Mouse (Mus musculus) embryo, embryonic 11.5 days (tissue): ENCODE data around the gene Tbc1d1.
"Not testable (repeated sequence)": the region's sequence is repeated elsewhere in the genome, so short reads cannot be mapped to it uniquely, and the experiment has no call there.

ENCODE experiments used
- DNase-seq: peaks from one replicate; pipeline ENCODE4 v3.0.0-alpha.2; 2012; ENCODE audit warnings: low read depth, low spot score

The Tbc1d1 gene

DNA sequence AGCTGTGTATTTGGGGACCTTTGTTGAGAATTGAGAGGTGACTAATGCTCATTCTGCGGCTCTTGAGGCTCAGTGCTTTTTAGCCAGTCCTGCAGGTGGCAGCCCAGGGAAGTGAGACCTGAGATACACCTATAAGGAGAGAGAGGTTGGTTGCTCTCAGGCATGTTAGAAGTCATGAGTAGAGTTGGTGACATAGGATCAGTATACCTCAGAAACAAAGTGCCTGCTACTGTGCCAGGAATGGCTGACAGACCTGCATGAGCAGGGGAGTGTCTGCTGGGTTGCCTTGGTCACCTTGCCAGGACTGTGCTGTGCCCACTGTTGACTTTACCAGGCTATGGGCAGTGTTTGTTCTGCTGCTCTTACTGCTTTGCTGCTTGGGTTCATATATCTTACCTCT, 157.4 kb downstream of the Tbc1d1 start:
- no peak for DNase-seq

DNA sequence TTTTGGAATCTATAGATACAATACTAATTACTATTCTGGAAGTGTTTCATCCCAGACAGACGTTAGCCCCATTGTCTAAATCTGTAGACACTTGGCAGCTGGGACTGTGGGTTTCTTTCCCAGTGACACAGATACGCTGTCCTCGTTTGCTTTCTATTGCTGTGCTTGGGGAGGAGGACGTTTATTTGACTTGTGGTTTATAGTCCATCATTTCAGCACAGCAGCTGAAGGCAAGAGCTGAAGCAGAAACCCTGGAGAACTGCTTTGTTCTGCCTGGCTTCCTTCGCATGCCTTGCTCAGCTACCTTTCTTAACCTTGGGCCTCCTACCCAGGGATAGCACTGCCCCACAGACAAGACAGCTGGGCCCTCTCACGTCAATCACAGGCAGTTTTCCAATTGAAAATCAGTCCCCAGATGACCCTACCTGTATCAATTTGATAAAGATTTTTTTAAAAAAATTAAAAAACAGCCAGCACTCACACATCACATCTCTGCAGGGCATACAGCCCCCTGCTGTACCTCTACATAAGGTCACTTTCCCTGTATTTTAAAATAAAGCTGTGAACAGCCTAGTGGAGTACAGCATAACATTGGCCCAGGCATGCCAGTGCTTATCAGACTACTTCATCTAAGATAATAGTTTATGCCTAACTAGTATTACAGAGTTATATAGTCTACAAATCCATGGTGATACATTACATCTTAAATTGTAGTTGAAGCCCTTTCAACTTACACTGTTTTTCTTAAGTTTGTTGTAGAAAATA, 158.4 kb downstream of the Tbc1d1 start:
- DNase-seq, result no peak

DNA sequence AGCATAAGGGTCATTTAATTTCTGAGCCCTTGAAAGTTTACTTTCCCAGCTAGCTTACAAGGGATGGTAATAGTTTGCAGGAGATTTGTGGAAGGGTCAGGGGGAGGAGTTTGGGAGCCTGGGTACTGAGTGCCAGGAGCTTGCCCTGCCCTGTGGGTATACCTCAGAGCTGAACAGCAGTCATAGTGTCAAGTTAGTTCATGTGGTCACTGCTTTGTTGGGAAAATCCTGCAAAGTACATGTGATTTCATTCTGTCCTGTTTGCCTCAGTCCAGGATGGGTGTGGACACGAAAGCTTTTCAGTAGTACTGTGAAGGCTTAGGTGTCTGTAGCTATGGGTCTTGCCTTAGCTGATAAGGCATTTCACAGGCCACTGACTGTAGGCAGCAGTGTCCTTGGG, 159.0 kb downstream of the Tbc1d1 start:
- no peak for DNase-seq

DNA sequence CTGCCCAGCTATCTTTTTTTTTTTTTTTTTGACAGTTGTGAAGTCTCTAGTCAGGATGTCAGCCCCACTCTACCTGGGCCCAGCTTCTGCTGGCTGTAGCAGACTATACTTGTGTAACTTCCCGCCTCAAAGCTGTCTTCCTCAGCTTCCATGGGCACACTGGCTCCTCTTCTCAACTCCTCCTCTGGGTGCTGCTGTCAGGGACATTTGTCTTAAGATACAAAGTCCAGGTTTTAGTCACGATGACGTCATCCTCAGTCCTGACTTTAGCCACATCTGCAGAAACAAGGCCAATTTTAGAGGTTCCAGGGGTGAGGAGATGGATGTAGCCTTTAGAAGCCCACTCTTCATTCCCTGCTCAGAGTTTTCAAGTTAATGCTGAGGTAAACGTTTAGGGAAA, 167.2 kb downstream of the Tbc1d1 start:
- DNase-seq, result no peak

DNA sequence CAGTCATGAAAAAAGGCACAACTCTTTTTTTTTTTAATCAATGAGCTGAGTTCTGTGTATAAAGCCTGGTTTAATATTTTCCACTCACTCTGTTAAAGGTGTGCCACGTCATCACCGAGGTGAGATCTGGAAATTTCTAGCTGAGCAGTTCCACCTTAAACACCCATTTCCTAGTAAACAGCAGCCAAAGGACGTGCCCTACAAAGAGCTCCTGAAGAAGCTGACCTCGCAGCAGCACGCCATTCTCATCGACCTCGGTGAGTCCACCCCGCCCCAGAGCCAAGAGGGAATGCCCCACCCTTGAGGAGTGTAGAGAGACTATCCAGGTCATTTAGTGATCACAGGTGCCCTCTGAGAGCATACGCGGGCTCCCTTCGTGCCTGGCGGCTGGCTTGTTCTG, 168.2 kb downstream of the Tbc1d1 start:
- DNase-seq, result no peak

DNA sequence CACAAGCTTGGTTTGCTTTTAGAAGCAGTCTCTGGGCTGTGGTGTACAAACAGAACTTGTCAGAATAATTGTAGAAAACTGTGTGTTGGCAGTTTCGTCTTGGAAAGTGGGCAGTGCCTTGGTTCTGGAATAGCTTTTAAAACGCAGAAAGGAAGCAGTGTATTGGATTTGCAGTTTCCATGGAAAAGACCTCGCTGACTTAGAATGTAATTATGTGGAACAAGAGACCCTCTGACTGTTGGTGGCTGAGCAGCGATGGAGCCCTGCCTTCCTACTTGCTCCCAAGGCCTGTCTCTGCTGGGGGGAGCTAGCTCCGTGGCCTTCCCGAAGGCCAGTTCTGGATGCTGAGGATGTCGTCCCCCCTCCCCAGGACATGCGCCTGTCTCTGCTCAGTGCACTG, 168.8 kb downstream of the Tbc1d1 start:
- no peak for DNase-seq

DNA sequence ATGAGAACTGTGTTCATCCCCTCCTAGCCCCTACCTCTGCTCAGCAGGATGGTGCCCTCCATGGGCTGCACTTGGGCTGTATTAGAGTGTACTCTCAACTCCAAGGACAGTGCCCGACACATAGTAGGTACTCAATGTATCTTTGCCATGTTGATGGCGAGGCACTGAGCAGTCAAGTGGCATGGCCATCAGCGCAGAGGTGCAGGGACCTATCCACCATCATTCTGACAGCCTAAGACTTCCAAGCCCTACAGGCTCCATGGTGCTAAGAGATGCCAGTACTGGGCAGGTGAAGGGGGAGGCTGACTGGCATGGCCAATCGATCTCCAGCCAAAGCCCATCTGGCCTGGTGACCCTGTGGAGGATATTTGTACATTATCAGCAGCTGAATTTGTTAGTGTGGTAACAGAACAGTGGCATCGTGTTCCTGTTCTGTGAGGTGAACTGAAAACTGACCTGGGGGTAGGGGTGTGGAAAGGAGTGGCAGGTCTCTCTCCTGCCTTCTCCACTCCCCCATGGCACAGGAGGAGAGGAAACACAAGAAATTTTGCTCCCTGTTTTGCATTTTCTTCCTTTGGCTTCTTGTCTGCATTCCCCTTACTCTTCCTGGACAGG, 169.7 kb downstream of the Tbc1d1 start:
- DNase-seq, result no peak

DNA sequence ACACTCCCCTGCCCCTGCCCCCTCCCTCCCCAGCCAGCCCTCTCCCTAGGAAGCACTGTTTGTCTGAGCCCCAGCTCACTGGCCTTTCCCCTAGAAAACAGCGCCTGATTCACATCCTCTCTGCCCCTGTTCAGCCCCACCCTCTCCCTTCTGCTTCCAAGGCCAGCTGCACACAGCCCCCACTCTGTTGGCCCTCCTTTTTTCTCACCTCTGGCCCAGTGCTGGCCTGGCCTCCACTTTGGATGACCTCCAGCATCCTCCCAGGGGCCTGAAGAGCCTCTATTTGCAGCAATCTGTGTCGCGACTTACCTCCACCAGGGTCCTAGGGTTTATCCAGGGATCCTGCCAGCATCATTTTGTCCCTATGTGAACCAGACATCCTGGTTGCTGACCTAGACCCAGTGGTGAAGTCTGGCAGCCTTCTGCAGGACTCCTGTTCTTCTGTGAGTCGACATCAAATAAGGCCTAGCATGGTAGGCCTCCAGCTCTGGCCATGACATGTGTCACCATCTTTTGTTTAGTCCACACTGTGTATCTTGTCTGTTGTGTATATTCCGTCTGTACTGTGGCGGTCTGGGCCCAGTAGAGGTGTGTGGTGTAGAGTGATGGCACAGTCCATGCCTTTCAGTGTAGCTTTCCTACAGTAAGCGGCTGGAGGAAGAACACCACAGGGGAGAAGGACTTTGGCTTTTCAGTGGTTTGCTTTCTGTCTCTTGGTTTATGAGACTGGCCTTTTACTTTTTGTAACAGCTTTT, 170.5 kb downstream of the Tbc1d1 start:
- no peak for DNase-seq

DNA sequence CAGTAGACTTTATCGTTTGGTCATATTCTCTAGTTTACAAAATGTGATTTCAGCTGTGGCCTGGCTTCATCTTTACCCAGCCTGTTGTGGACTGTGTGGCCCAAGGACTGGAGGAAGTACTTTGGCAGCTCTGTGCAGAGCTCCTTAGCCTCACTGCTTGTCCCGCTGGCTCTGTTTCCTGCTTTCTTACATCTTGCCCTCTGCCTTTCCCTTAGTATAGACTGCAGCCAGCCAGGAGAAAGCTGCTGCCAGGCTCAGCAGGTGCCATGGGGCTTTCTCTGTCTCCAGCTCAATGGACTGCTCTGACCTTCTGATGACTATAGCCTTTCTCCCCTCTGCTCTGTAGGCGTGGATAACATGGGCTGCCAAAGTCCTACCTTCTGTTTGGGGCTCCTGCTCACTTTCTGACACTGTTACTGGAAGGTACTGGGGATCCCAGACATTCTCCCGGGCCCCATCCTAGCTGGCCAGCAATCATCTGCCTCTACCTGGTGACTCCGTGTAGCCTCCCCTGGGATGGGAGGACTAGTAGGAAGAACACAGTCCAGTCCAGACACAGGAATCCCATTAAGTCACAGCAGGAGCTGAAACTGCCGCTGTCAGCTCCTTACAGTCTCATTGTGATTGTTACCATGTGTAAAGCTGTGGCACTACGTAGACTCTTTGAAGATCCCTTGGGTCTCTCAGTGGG, 171.3 kb downstream of the Tbc1d1 start:
- DNase-seq, result no peak

DNA sequence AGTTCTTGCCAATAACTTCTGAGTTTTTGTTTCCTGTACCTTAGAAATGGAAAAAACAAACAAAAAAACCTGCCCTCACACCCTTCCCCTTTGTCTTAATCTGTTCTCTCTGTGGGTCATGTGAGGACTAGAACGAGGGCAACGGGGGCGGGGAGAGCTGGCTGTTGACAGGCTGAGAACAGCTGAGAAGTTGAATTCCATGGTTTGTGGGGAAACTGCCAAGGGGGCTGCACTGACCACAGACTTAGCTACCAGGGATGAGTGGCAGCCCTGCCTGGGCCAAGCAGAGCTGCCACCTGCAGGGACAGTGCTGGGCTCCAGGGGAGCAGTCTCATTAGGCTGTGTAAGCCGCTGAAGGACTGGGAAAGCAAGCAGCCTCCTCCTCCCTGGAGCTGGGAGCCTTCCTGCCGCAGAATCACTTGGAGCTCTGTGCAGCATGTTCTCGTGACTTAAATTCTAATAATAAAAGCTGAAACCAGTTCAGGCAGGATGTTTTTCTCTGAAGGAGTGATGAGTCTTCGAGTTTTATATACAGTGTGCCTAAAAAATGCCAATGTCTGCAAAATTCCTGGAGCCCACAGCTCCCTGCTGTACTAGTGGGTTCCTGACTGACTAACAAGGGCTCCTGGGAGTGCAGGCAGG, 180.8 kb downstream of the Tbc1d1 start:
- no peak for DNase-seq

DNA sequence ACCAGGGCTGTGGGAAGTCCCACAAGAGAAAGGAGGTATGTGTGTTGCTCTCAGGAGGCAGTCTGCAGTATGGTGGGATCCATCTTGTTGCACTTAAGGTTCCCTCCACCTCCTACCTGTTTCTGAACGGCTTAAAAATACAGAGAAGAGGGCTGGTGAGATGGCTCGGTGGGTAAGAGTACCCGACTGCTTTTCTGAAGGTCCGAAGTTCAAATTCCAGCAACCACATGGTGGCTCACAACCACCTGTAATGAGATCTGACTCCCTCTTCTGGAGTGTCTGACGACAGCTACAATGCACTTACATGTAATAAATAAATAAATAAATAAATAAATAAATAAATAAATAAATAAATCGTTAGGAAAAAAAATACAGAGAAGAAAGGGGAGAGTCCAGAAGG, 182.7 kb downstream of the Tbc1d1 start:
- DNase-seq, result not testable (repeated sequence)

DNA sequence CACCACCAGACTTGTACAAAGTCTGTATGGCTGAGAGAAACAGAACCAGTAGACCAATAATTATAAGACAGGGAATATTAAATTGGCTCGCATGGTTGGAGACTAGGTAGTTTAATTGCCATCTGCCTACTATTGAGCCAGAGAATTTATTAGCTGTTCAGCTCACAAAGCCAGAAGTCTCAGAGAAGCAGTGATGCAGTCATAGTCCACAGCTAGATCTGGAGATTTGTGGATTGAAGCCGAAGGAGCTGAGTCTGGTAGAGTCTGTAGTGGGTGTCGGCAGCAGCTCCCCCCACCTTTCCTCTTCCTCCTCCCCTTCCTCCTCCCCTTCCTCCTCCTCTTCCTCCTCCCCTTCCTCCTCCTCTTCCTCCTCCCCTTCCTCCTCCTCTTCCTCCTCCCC, 184.3 kb downstream of the Tbc1d1 start:
- no peak for DNase-seq

DNA sequence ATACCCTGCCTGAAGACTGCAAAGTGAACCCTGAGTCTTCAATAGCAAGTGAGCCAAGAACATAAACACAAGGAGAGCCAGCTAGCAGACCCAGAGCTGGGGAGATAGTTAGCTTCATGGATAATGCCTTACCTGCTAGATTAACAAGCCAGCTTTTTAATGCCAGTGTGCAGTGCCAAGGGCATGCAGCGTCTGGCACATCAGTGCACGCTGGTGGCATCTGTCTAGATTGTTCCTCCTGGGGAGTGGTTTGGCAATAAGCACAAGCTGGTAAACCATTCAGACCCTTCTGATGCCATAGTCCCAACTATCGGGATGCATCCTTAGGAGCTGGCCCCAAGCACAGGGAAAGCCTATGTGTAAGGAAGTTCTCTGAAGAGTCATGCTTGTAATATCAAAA, 185.6 kb downstream of the Tbc1d1 start:
- DNase-seq, result no peak

DNA sequence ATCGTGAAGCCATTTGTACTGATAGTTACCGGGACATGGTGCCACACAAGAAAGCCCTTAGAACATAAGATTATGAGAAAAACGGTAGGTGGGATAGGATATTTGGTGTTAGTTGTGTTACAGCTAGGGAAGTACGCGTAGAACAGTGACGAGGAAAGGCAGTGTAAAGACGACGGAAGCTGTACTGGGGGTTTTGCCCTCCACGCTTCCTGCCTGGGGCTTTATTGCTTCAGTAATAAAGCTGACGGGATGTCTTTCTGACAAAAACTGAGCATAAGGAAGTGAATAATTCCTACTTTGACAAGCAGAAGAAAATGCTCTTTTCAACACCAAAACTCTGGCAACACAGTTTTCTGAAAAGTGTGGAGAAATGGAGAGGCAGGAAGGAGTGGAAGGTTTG, 186.0 kb downstream of the Tbc1d1 start:
- DNase-seq, result no peak

DNA sequence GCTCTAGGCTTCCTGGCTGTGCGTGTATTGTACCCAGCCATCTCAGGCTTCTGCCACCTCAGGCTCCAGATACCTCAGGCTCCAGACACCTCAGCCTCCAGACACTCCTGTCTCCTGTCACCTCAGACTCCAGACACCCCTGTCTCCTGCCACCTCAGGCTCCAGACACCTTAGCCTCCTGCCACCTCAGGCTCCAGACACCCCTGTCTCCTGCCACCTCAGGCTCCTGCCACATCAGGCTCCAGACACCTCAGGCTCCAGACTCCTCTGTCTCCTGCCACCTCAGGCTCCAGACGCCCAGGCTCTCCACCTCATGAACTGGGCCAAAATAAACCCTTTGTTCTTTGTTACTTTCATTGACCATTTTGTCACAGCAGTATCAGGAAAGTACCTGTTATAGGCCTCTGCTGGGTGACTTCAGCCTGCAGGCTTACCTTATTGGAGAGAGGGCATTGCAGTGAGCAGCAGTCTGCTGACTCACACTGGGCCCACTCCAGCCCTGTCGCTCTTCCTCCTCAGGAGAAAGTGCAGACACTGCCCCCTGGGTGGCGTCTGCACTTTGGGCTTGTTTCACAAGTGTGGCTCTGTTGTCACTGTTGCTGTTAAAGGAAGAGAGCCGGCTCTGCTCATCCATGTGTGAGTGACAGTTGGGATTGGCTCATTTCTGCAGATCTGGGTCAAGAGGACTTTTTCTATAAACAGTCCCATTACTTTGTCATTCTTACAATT, 188.0 kb downstream of the Tbc1d1 start:
- no peak for DNase-seq

DNA sequence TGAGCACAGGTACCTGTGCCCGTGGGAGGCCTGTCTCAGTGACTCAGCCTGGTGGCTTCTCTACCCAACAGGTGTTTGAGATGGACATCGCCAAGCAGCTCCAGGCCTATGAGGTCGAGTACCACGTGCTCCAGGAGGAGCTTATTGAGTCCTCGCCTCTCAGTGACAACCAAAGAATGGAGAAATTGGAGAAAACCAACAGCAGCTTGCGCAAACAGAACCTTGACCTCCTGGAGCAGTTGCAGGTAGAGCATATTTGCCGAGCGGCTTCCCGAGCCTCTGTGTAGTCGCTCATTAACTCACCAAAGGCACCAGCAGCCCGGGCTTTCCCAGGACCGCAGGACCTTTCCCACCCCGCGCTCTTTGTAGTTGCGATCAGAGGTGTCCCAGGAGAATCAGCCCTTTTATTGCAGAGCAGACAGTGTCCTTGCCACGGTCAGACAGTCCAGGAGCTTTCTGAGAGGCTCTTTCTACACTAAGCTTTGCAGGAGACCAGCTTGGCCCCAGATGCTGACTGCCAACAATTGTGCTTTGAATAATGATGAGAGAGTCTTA, 189.2 kb downstream of the Tbc1d1 start:
- DNase-seq, result no peak

DNA sequence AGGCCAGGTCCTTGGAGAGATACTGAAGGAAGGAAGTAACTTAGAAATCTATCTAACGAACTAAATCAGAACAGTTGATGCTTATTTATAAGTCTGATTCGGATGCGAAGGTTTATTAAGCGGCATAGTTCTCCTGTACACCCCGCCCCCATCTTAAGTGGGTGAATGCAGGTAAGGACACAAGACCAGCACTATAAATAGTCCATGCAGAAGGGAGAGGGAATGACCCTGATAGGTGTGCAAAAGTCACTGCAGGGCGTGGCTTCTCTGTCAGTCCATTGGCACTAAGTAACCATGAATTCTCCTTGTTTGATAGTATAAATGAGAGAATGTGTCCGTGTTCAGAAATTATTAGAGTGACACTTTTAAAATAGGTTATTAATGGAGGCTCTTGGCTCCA, 189.7 kb downstream of the Tbc1d1 start:
- no peak for DNase-seq

DNA sequence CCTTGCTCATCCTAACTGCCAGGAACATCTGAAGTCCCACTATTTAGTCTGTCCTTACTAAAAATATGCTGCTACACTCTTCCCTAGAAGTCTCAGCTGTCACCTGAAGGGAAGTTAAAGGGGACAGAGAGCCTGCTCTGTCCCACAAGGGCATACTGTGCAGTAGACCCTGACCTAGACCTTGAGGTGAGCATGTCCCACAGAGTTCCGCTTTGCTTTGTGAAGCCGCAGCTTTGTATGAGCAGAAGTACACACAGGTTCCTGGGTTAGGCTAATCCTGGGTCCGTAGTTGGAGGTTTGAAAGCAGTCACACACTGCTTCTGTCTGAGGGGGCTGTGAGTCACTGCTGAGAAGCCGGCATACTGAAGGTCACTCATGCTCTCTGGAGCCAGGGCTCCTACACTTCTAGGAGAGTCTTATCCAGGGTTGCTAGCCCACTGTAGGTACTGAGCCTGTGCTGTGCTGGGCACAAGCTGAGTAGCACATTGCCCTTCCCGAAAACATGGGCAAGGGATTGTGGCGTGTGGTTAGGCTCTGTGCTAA, 190.3 kb downstream of the Tbc1d1 start:
- no peak for DNase-seq

DNA sequence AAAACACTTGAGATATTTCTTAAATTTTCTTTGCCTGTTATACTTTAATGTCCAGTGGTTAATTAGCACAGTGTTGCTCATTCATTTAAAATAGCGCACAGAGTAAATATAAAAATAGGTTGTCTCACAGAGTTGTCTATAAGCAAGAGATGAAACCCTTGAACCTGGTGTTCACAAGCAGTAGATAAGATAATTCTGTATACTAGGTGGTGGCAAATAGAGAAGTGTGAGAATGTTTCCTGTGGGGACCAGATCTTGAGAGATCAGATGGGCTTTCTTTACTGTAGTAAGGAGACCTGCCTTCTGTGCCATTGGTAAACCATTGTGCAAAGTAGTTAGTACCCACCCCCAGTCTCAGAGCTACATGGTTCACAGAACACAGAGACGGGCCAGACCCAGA, 192.1 kb downstream of the Tbc1d1 start:
- DNase-seq, result no peak

DNA sequence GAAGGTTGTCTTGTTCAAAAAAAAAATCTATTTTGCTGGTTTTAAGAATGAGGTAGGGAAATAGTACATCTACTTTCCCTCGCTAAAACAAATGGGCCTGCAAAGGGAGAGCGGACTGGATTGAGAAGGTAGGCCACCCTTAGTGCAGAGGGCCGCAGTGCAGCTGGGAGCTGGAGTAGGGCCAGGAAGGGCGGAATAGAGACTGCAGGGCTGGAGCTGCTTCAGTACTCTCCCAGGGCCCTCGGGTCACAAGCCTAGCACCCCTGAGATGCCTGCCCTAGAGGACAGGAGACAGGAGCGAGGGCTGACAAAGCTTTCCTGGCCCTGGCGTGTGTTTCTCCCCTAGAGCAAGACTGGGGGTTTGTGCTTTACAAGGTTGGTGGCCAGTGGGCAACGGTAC, 192.7 kb downstream of the Tbc1d1 start:
- DNase-seq, result no peak

DNA sequence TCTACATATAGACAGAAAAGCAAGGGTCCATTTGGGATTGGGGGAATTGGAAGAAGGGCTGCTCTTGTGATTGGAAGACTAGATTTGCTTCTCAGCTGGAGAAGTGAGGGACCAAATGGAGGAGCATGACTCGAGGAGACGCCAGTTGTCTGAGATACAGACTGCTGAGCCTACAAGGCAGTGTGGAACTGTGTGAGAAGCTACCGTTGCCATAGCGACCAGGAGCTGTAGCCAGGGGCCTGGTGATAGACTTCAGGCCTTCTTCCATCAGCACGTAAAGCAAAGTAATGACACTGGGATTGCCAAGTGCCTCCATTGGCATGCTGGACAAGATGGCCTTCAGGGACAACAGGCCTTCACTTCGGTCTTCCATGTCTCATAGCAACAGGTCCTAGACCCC, 195.9 kb downstream of the Tbc1d1 start:
- no peak for DNase-seq
